Mouse (Mus musculus) heart, embryonic 15.5 days (tissue): ENCODE data around the gene H13. TPM values are rescaled to one million over a fixed set of nuclear protein-coding genes. Genes with fewer than 3 reads are reported as not detected.
"Not testable (repeated sequence)": the region's sequence is repeated elsewhere in the genome, so short reads cannot be mapped to it uniquely, and the experiment has no call there.

Experiments used
- ATAC-seq: fragments of 200-750 bp; cut with Nextera tagmentation; replicated peaks from 2 replicates; pipeline ENCODE4 v1.8.0; 2017; ENCODE audit warnings: low read depth, moderate TSS enrichment; ENCODE audit not compliant: insufficient number of reproducible peaks, insufficient read depth, low FRiP score
- H3K27ac ChIP-seq: fragments of 300-500 bp; sonication (generic); 2 replicates; pipeline ENCODE4 v1.5.1; 2015; ENCODE audit warnings: mild to moderate bottlenecking, inconsistent platforms
- H3K27me3 ChIP-seq: fragments of 300-500 bp; sonication (generic); 2 replicates; pipeline ENCODE4 v1.6.1; 2015; ENCODE audit warnings: inconsistent platforms
- H3K36me3 ChIP-seq: fragments of 300-500 bp; sonication (generic); 2 replicates; pipeline ENCODE4 v1.6.1; 2015; ENCODE audit warnings: mild to moderate bottlenecking, inconsistent platforms
- H3K4me1 ChIP-seq: fragments of 300-500 bp; sonication (generic); replicated peaks from 2 replicates; pipeline ENCODE4 v1.6.1; 2015; ENCODE audit warnings: inconsistent platforms
- H3K4me2 ChIP-seq: fragments of 300-500 bp; sonication (generic); 2 replicates; pipeline ENCODE4 v1.6.1; 2015; ENCODE audit warnings: inconsistent platforms, mild to moderate bottlenecking, moderate library complexity
- H3K4me3 ChIP-seq: fragments of 300-500 bp; sonication (generic); 2 replicates; pipeline ENCODE4 v1.5.1; 2015; ENCODE audit warnings: mild to moderate bottlenecking, inconsistent platforms
- H3K9ac ChIP-seq: fragments of 300-500 bp; sonication (generic); 2 replicates; pipeline ENCODE4 v1.6.1; 2015; ENCODE audit warnings: mild to moderate bottlenecking, inconsistent platforms
- H3K9me3 ChIP-seq: fragments of 300-500 bp; sonication (generic); replicated peaks from 2 replicates; pipeline ENCODE4 v1.6.1; 2016; ENCODE audit warnings: inconsistent platforms
- WGBS: fragments of 180-500 bp; shearing (Covaris S2); methylation state at CpG from one replicate; pipeline ENCODE4 v1.1.7; 2015; ENCODE audit warnings: mixed read lengths; 5-methylcytosine and 5-hydroxymethylcytosine counted together
- polyA plus RNA-seq: library from polyadenylated mRNA; unstranded; fragments of >200 nt; fragmentation: Nextera tagmentation; extraction: Ambion mirVana; gene quantifications from 2 replicates; pipeline ENCODE4 v1.2.1, GENCODE M21; 2015

The H13 gene
- polyA plus RNA-seq, 1 experiment from 2014 or later: 70.6 TPM

GRCm38 (mm10) chr2:152666191-152666590 lies 3.1 kb upstream of the H13 start:
- H3K27me3 ChIP-seq, H3K4me2 ChIP-seq, H3K36me3 ChIP-seq, H3K9me3 ChIP-seq, H3K4me3 ChIP-seq, ATAC-seq, H3K27ac ChIP-seq, H3K9ac ChIP-seq: not testable (repeated sequence)
- peaks cover 16% of the 10 kb centered on the region for H3K4me1 ChIP-seq
- WGBS: 68% methylated on average over 3 of the region's 3 CpGs

GRCm38 (mm10) chr2:152669639-152670484 lies 601 bp downstream of the H13 start:
- Histone ChIP-seq H3K9ac (peak overlapping the region; percentile 83), H3K4me2 (peak overlapping the region; percentile 85), H3K27me3 (no peaks in the 10 kb centered on the region), H3K4me1 (peaks cover 40% of the 10 kb centered on the region), H3K36me3 (0 out of 2 replicates have a peak, but pooled peaks cover 8% of the 10 kb centered on the region), H3K9me3 (no peaks in the 10 kb centered on the region), H3K4me3 (peak overlapping the region; percentile 71), H3K27ac (peak overlapping the region; percentile 92)
- WGBS: under 1% methylated on average over 45 of the region's 46 CpGs
- ATAC-seq: peak; percentile 66

- Histone ChIP-seq H3K9me3 (no peaks in the 10 kb centered on the region), H3K4me2 (peak overlapping the region; percentile 85), H3K27me3 (no peaks in the 10 kb centered on the region), H3K4me3 (peak overlapping the region; percentile 71), H3K4me1 (peaks cover 51% of the 10 kb centered on the region), H3K36me3 (peaks cover 16% of the 10 kb centered on the region), H3K27ac (peak overlapping the region; percentile 92), H3K9ac (peak overlapping the region; percentile 83)
- 34% methylated on average over 9 of the region's 9 CpGs for WGBS
- ATAC-seq: no peak
These were observed 1.9 kb downstream of the H13 start for GRCm38 (mm10) chr2:152670983-152671641.

- Histone ChIP-seq H3K9me3 (no peaks in the 10 kb centered on the region), H3K4me2 (peak overlapping the region; percentile 85), H3K27ac (peak overlapping the region; percentile 92; the same call in 1 of the 2 replicates), H3K27me3 (no peaks in the 10 kb centered on the region), H3K36me3 (peaks cover 21% of the 10 kb centered on the region), H3K9ac (peak overlapping the region; percentile 83), H3K4me1 (peaks cover 51% of the 10 kb centered on the region), H3K4me3 (peak overlapping the region; percentile 71)
- WGBS: 21% methylated on average over 5 of the region's 5 CpGs
- ATAC-seq: no peak
These were observed 2.4 kb downstream of the H13 start for GRCm38 (mm10) chr2:152671642-152671999.

- ATAC-seq: no peak
- no peaks in the 10 kb centered on the region for H3K27me3 ChIP-seq
- WGBS: 78% methylated on average over 12 of the region's 12 CpGs
- H3K4me2 ChIP-seq: peak overlapping the region; percentile 85
- no peaks in the 10 kb centered on the region for H3K9me3 ChIP-seq
- peaks cover 27% of the 10 kb centered on the region for H3K36me3 ChIP-seq
- no peak overlapping the region for H3K27ac ChIP-seq
- H3K4me3 ChIP-seq: peak overlapping the region; percentile 71
- H3K4me1 ChIP-seq: peaks cover 51% of the 10 kb centered on the region
- H3K9ac ChIP-seq: peak overlapping the region; percentile 83; the same call in 1 of the 2 replicates
These were observed 2.9 kb downstream of the H13 start for GRCm38 (mm10) chr2:152672166-152672565.

GRCm38 (mm10) chr2:152674148-152674547 lies 4.9 kb downstream of the H13 start:
- Histone ChIP-seq H3K36me3 (peaks cover 44% of the 10 kb centered on the region), H3K27ac (peak overlapping the region; percentile 29; the same call in 1 of the 2 replicates), H3K9ac (no peak overlapping the region), H3K4me1 (peaks cover 49% of the 10 kb centered on the region), H3K27me3 (no peaks in the 10 kb centered on the region), H3K4me3 (no peak overlapping the region), H3K9me3 (no peaks in the 10 kb centered on the region), H3K4me2 (no peak overlapping the region)
- WGBS: 72% methylated on average over 11 of the region's 11 CpGs
- no peak for ATAC-seq

- H3K27ac ChIP-seq: no peak overlapping the region
- H3K4me3 ChIP-seq: no peak overlapping the region
- H3K36me3 ChIP-seq: peaks cover 48% of the 10 kb centered on the region
- H3K9ac ChIP-seq: no peak overlapping the region
- WGBS: 65% methylated on average over 13 of the region's 13 CpGs
- H3K27me3 ChIP-seq: no peaks in the 10 kb centered on the region
- no peaks in the 10 kb centered on the region for H3K9me3 ChIP-seq
- ATAC-seq: no peak
- no peak overlapping the region for H3K4me2 ChIP-seq
- H3K4me1 ChIP-seq: peaks cover 57% of the 10 kb centered on the region
These were observed 6.1 kb downstream of the H13 start for GRCm38 (mm10) chr2:152675252-152675791.

- Histone ChIP-seq H3K4me3 (no peak overlapping the region), H3K4me2 (no peak overlapping the region), H3K4me1 (peaks cover 33% of the 10 kb centered on the region), H3K27ac (no peak overlapping the region), H3K9me3 (no peaks in the 10 kb centered on the region), H3K9ac (no peak overlapping the region), H3K36me3 (peaks cover 75% of the 10 kb centered on the region), H3K27me3 (no peaks in the 10 kb centered on the region)
- no peak for ATAC-seq
- 53% methylated on average over 3 of the region's 3 CpGs for WGBS
These were observed 9.0 kb downstream of the H13 start for GRCm38 (mm10) chr2:152678302-152678701.

- Histone ChIP-seq H3K27ac (no peak overlapping the region), H3K4me1 (peaks cover 32% of the 10 kb centered on the region), H3K9ac (no peak overlapping the region), H3K27me3 (no peaks in the 10 kb centered on the region), H3K9me3 (no peaks in the 10 kb centered on the region), H3K4me2 (no peak overlapping the region), H3K36me3 (peaks cover 81% of the 10 kb centered on the region), H3K4me3 (no peak overlapping the region)
- ATAC-seq: no peak
- WGBS: 86% methylated on average over 5 of the region's 5 CpGs
These were observed 9.7 kb downstream of the H13 start for GRCm38 (mm10) chr2:152678925-152679324.

GRCm38 (mm10) chr2:152679701-152680355 lies 10.6 kb downstream of the H13 start:
- Histone ChIP-seq H3K4me3 (no peak overlapping the region), H3K27me3 (no peaks in the 10 kb centered on the region), H3K9me3 (no peaks in the 10 kb centered on the region), H3K4me1 (peaks cover 28% of the 10 kb centered on the region), H3K36me3 (peaks cover 86% of the 10 kb centered on the region), H3K9ac (0 out of 2 replicates have a peak overlapping the region, but pooled peaks have one; percentile 6), H3K27ac (no peak overlapping the region), H3K4me2 (no peak overlapping the region)
- WGBS: 70% methylated on average over 8 of the region's 8 CpGs
- ATAC-seq: no peak

GRCm38 (mm10) chr2:152683086-152683485 lies 13.8 kb downstream of the H13 start:
- 87% methylated on average over 5 of the region's 5 CpGs for WGBS

More at GRCm38 (mm10) chr2:152683086-152683485, 13.8 kb downstream of the H13 start:
- H3K27ac ChIP-seq: no peak overlapping the region
- no peak overlapping the region for H3K4me2 ChIP-seq
- no peaks in the 10 kb centered on the region for H3K27me3 ChIP-seq
- no peaks in the 10 kb centered on the region for H3K9me3 ChIP-seq
- H3K9ac ChIP-seq: no peak overlapping the region
- H3K36me3 ChIP-seq: peaks cover 90% of the 10 kb centered on the region
- peaks cover 25% of the 10 kb centered on the region for H3K4me1 ChIP-seq
- no peak for ATAC-seq
- no peak overlapping the region for H3K4me3 ChIP-seq
